Mouse (Mus musculus) lung, adult 2 months (tissue): ENCODE data around the gene Gm5431.

Experiments
- CTCF ChIP-seq: fragments of 200-500 bp; IDR thresholded peaks from 2 replicates; pipeline ENCODE4 v1.5.1; 2011; ENCODE audit warnings: mild to moderate bottlenecking, low read length, control low read depth; ENCODE audit not compliant: insufficient read depth
- POLR2A ChIP-seq: fragments of 200-500 bp; IDR thresholded peaks from 2 replicates; pipeline ENCODE4 v1.6.1; 2011; ENCODE audit warnings: low read depth, mild to moderate bottlenecking, control low read depth, low read length, borderline replicate concordance; ENCODE audit errors: extremely low read depth

DNA sequence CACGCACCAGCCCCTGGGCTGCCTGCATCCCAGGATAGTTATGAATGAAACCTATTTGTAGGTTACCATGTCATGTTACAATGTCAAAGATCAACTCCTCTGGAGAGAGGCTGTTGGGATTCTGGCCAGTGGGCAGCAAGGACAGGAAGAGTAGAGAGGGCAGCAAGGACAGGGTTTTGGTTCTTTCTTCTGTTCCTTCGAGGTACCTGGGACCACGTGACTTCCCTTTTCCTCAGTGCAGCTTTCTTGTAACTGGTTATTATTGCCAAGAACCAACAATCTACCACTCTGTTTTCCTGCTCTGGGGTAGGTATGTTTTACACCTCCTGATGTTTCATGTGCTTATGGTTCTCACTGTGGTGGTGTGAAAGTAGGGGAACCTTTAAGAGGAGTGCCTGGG lies 38.2 kb downstream of the Gm5431 start:
- no peak for TF ChIP-seq CTCF
- no peak for TF ChIP-seq POLR2A
